Mouse (Mus musculus) urinary bladder, adult 18-20 months (tissue): ENCODE data around the gene Klk8.

ENCODE experiments used
- DNase-seq, 2 experiments: peaks; one replicate each; pipeline ENCODE4 v3.0.0; 2022; ENCODE audit warnings: low spot score in 2 of 2, mixed read lengths in 2 of 2

Klk8 gene

GRCm38 (mm10) chr7:43797333-43797769 lies at the start of gene Klk8:
Klk8 (plus strand) TSS chr7:43797577.
- DNase-seq = peak in 1 of 2 experiments; percentile 58

GRCm38 (mm10) chr7:43747788-43748187 lies 49.6 kb upstream of the Klk8 start:
- DNase-seq = no peak

GRCm38 (mm10) chr7:43752806-43753205 lies 44.6 kb upstream of the Klk8 start:
- no peak for DNase-seq

- DNase-seq = no peak
These were observed 30.9 kb upstream of the Klk8 start for GRCm38 (mm10) chr7:43766484-43766883.

GRCm38 (mm10) chr7:43768597-43768996 lies 28.8 kb upstream of the Klk8 start, which contains the start of gene Klk12:
Klk12 (plus strand) TSS chr7:43768897.
- DNase-seq = no peak

- no peak for DNase-seq
These were observed 27.7 kb upstream of the Klk8 start for GRCm38 (mm10) chr7:43769636-43770035.

GRCm38 (mm10) chr7:43770701-43771100 lies 26.7 kb upstream of the Klk8 start:
- DNase-seq = no peak

GRCm38 (mm10) chr7:43771916-43772315 lies 25.5 kb upstream of the Klk8 start:
- DNase-seq = no peak

- no peak for DNase-seq
These were observed 24.5 kb upstream of the Klk8 start for GRCm38 (mm10) chr7:43772901-43773300.

- no peak for DNase-seq
These were observed 23.0 kb upstream of the Klk8 start, which contains the start of gene Klk11 for GRCm38 (mm10) chr7:43774364-43774763. Klk11 (plus strand) TSS chr7:43774604.

GRCm38 (mm10) chr7:43774802-43775201 lies 22.6 kb upstream of the Klk8 start:
- no peak for DNase-seq

- no peak for DNase-seq
These were observed 21.9 kb upstream of the Klk8 start for GRCm38 (mm10) chr7:43775311-43776057.

GRCm38 (mm10) chr7:43776506-43776905 lies 20.9 kb upstream of the Klk8 start:
- DNase-seq = no peak

- no peak for DNase-seq
These were observed 20.0 kb upstream of the Klk8 start for GRCm38 (mm10) chr7:43777423-43777822.

GRCm38 (mm10) chr7:43778176-43778970 lies 19.0 kb upstream of the Klk8 start:
- DNase-seq = no peak

- no peak for DNase-seq
These were observed 17.1 kb upstream of the Klk8 start for GRCm38 (mm10) chr7:43780241-43780640.

GRCm38 (mm10) chr7:43780746-43781145 lies 16.6 kb upstream of the Klk8 start, which contains the start of gene Klk10:
Klk10 (plus strand) TSS chr7:43781035.
- no peak for DNase-seq

- no peak for DNase-seq
These were observed 15.8 kb upstream of the Klk8 start for GRCm38 (mm10) chr7:43781541-43781940.

GRCm38 (mm10) chr7:43782275-43783265 lies 14.8 kb upstream of the Klk8 start:
- peak; percentile 67 to 83 for DNase-seq

- no peak for DNase-seq
These were observed 12.1 kb upstream of the Klk8 start for GRCm38 (mm10) chr7:43785286-43785685.

GRCm38 (mm10) chr7:43788096-43788495 lies 9.3 kb upstream of the Klk8 start:
- no peak for DNase-seq
